Mouse (Mus musculus): Measurements from ENCODE around the gene Rsph10b.

The Rsph10b gene

GRCm38 (mm10) chr5:143932831-143933230, at the start of gene Rsph10b:
Gene Rsph10b, plus strand, starts transcription at chr5:143933035.
- in situ Hi-C loops (cut with MboI; ENCODE audit: low pct_unique_long_range_greater_than_20kb in 1 of 2, low sequenced_read_pairs in 2 of 2, unreplicated experiment in 1 of 2): no loop called here

- in situ Hi-C loops (cut with MboI; ENCODE audit: low pct_unique_long_range_greater_than_20kb in 1 of 2, low sequenced_read_pairs in 2 of 2, unreplicated experiment in 1 of 2): no loop called here
Observed at GRCm38 (mm10) chr5:143885274-143885673, 47.6 kb upstream of the Rsph10b start.

GRCm38 (mm10) chr5:143890741-143891140, 42.1 kb upstream of the Rsph10b start:
- in situ Hi-C loops (cut with MboI; ENCODE audit: low pct_unique_long_range_greater_than_20kb in 1 of 2, low sequenced_read_pairs in 2 of 2, unreplicated experiment in 1 of 2): no loop called here

GRCm38 (mm10) chr5:143892255-143892886, 40.5 kb upstream of the Rsph10b start:
- in situ Hi-C loops (cut with MboI; ENCODE audit: low pct_unique_long_range_greater_than_20kb in 1 of 2, low sequenced_read_pairs in 2 of 2, unreplicated experiment in 1 of 2): no loop called here

- in situ Hi-C loops (cut with MboI; ENCODE audit: low pct_unique_long_range_greater_than_20kb in 1 of 2, low sequenced_read_pairs in 2 of 2, unreplicated experiment in 1 of 2): no loop called here
Observed at GRCm38 (mm10) chr5:143893396-143893795, 39.4 kb upstream of the Rsph10b start.

- in situ Hi-C loops (cut with MboI; ENCODE audit: low pct_unique_long_range_greater_than_20kb in 1 of 2, low sequenced_read_pairs in 2 of 2, unreplicated experiment in 1 of 2): no loop called here
Observed at GRCm38 (mm10) chr5:143897635-143898330, 35.1 kb upstream of the Rsph10b start, which contains the start of gene Ankrd61. Gene Ankrd61, minus strand, starts transcription at chr5:143897685.

- in situ Hi-C loops (cut with MboI; ENCODE audit: low pct_unique_long_range_greater_than_20kb in 1 of 2, low sequenced_read_pairs in 2 of 2, unreplicated experiment in 1 of 2): no loop called here
Observed at GRCm38 (mm10) chr5:143902111-143902510, 30.7 kb upstream of the Rsph10b start.

- in situ Hi-C loops (cut with MboI; ENCODE audit: low pct_unique_long_range_greater_than_20kb in 1 of 2, low sequenced_read_pairs in 2 of 2, unreplicated experiment in 1 of 2): no loop called here
Observed at GRCm38 (mm10) chr5:143903813-143904212, 29.0 kb upstream of the Rsph10b start.

- in situ Hi-C loops (cut with MboI; ENCODE audit: low pct_unique_long_range_greater_than_20kb in 1 of 2, low sequenced_read_pairs in 2 of 2, unreplicated experiment in 1 of 2): no loop called here
Observed at GRCm38 (mm10) chr5:143906429-143906828, 26.4 kb upstream of the Rsph10b start.

- in situ Hi-C loops (cut with MboI; ENCODE audit: low pct_unique_long_range_greater_than_20kb in 1 of 2, low sequenced_read_pairs in 2 of 2, unreplicated experiment in 1 of 2): no loop called here
Observed at GRCm38 (mm10) chr5:143908926-143909325, 23.9 kb upstream of the Rsph10b start.

GRCm38 (mm10) chr5:143909417-143910400, 23.1 kb upstream of the Rsph10b start, which contains the start of the genes Aimp2 and Pms2:
Gene Aimp2, minus strand, starts transcription at chr5:143909847.
Gene Pms2, plus strand, starts transcription at chr5:143909964.
- in situ Hi-C loops (cut with MboI; ENCODE audit: low pct_unique_long_range_greater_than_20kb in 1 of 2, low sequenced_read_pairs in 2 of 2, unreplicated experiment in 1 of 2): no loop called here

- in situ Hi-C loops (cut with MboI; ENCODE audit: low pct_unique_long_range_greater_than_20kb in 1 of 2, low sequenced_read_pairs in 2 of 2, unreplicated experiment in 1 of 2): no loop called here
Observed at GRCm38 (mm10) chr5:143916221-143916620, 16.6 kb upstream of the Rsph10b start.

- in situ Hi-C loops (cut with MboI; ENCODE audit: low pct_unique_long_range_greater_than_20kb in 1 of 2, low sequenced_read_pairs in 2 of 2, unreplicated experiment in 1 of 2): no loop called here
Observed at GRCm38 (mm10) chr5:143917418-143917817, 15.4 kb upstream of the Rsph10b start.

- in situ Hi-C loops (cut with MboI; ENCODE audit: low pct_unique_long_range_greater_than_20kb in 1 of 2, low sequenced_read_pairs in 2 of 2, unreplicated experiment in 1 of 2): no loop called here
Observed at GRCm38 (mm10) chr5:143918120-143918519, 14.7 kb upstream of the Rsph10b start.

GRCm38 (mm10) chr5:143924781-143925452, 7.9 kb upstream of the Rsph10b start:
- in situ Hi-C loops (cut with MboI; ENCODE audit: low pct_unique_long_range_greater_than_20kb in 1 of 2, low sequenced_read_pairs in 2 of 2, unreplicated experiment in 1 of 2): no loop called here

- in situ Hi-C loops (cut with MboI; ENCODE audit: low pct_unique_long_range_greater_than_20kb in 1 of 2, low sequenced_read_pairs in 2 of 2, unreplicated experiment in 1 of 2): no loop called here
Observed at GRCm38 (mm10) chr5:143927875-143928274, 5.0 kb upstream of the Rsph10b start, which contains the start of gene Gm42421. Gene Gm42421, plus strand, starts transcription at chr5:143928175.

GRCm38 (mm10) chr5:143929291-143929690, 3.5 kb upstream of the Rsph10b start:
- in situ Hi-C loops (cut with MboI; ENCODE audit: low pct_unique_long_range_greater_than_20kb in 1 of 2, low sequenced_read_pairs in 2 of 2, unreplicated experiment in 1 of 2): no loop called here

- in situ Hi-C loops (cut with MboI; ENCODE audit: low pct_unique_long_range_greater_than_20kb in 1 of 2, low sequenced_read_pairs in 2 of 2, unreplicated experiment in 1 of 2): no loop called here
Observed at GRCm38 (mm10) chr5:143930656-143931055, 2.2 kb upstream of the Rsph10b start.
